ENCODE assay signal across 9 mouse cellular contexts in genomic region chr2:38423886-38424277, GRCm38 (mm10).
DNase-seq lines count a peak whose midpoint lies in the region; ATAC-seq and TF ChIP-seq lines count a peak whose summit lies in the region.
"Had no signal": no experiment of that assay in that cellular context is flagged by ENCODE, and none has a peak within 500 bp of the region (broad histone marks: within the 10 kb centered on the region; RNA-seq: fewer than 3 reads in every experiment).

No protein-coding gene starts in this region.

- TF ChIP-seq EP300 in stomach, postnatal 0 days (optimal IDR thresholded peaks at IDR 0.05) = no peak

- no peak overlapping the region for H3K27ac ChIP-seq in stomach, embryonic 14.5 days (ENCODE audit: low read length)
- H3K27ac ChIP-seq in stomach, postnatal 0 days (replicated peaks) = no peak overlapping the region
- H3K27ac ChIP-seq in embryonic facial prominence, embryonic 13.5 days = no peak overlapping the region
- peak overlapping the region; percentile 81 for H3K27ac ChIP-seq in limb, embryonic 10.5 days
- H3K27ac ChIP-seq: liver, embryonic 14.5 days had no signal

- H3K27me3 ChIP-seq in stomach, embryonic 14.5 days (ENCODE audit: control insufficient read depth, insufficient read depth, low read length) = no peaks in the 10 kb centered on the region
- no peaks in the 10 kb centered on the region for H3K27me3 ChIP-seq in stomach, postnatal 0 days (ENCODE audit: control insufficient read depth, insufficient read depth, low read length)
- H3K27me3 ChIP-seq in embryonic facial prominence, embryonic 13.5 days = no peaks in the 10 kb centered on the region
- H3K27me3 ChIP-seq in limb, embryonic 10.5 days (ENCODE audit: low read depth, poor library complexity, severe bottlenecking) = 0 out of 2 replicates have a peak, but pooled peaks cover 3% of the 10 kb centered on the region

- H3K9ac ChIP-seq in stomach, embryonic 14.5 days (replicated peaks; ENCODE audit: low read depth, low read length) = no peak overlapping the region
- no peak overlapping the region for H3K9ac ChIP-seq in stomach, postnatal 0 days (ENCODE audit: low read length)
- peak overlapping the region; percentile 32 for H3K9ac ChIP-seq in embryonic facial prominence, embryonic 13.5 days
- H3K9ac ChIP-seq: liver, embryonic 14.5 days had no signal

- no peak for TF ChIP-seq CTCF in stomach, postnatal 0 days (IDR thresholded peaks at IDR 0.05; ENCODE audit: low read depth)

- 30% methylated on average over 7 of the region's 7 CpGs for WGBS in stomach, embryonic 14.5 days
- 37% methylated on average over 7 of the region's 7 CpGs for WGBS in stomach, postnatal 0 days
- WGBS in embryonic facial prominence, embryonic 13.5 days = 26% methylated on average over 7 of the region's 7 CpGs
- WGBS in limb, embryonic 10.5 days = 40% methylated on average over 7 of the region's 7 CpGs

- ATAC-seq in stomach, embryonic 14.5 days (ENCODE audit: insufficient number of reproducible peaks, insufficient read depth, low FRiP score, low read depth) = no peak
- ATAC-seq in stomach, postnatal 0 days (ENCODE audit: low FRiP score, low TSS enrichment) = no peak
- ATAC-seq in embryonic facial prominence, embryonic 13.5 days (ENCODE audit: insufficient number of reproducible peaks, insufficient read depth, low FRiP score, low TSS enrichment, low read depth) = no peak

- DNase-seq in stomach, postnatal 0 days (ENCODE audit: low spot score) = no peak
- peak; percentile 35 for DNase-seq in limb, embryonic 10.5 days (ENCODE audit: low spot score)
- DNase-seq in layer of hippocampus, adult 9-11 months = no peak
- no peak for DNase-seq in yolk sac, embryonic 10.5 days (ENCODE audit: low spot score)
- DNase-seq in heart, adult 11 months = no peak
- DNase-seq: heart, postnatal 36 days had no signal

- no peaks in the 10 kb centered on the region for H3K9me3 ChIP-seq in stomach, embryonic 14.5 days (ENCODE audit: control insufficient read depth, low read depth, low read length)
- no peaks in the 10 kb centered on the region for H3K9me3 ChIP-seq in stomach, postnatal 0 days (ENCODE audit: control insufficient read depth, low read length)
- H3K9me3 ChIP-seq in embryonic facial prominence, embryonic 13.5 days = no peaks in the 10 kb centered on the region
- no peaks in the 10 kb centered on the region for H3K9me3 ChIP-seq in limb, embryonic 10.5 days (replicated peaks)

- H3K4me3 ChIP-seq in stomach, embryonic 14.5 days (ENCODE audit: low read depth, low read length) = no peak overlapping the region
- H3K4me3 ChIP-seq in stomach, postnatal 0 days (ENCODE audit: low read depth, low read length) = no peak overlapping the region
- 0 out of 2 replicates have a peak overlapping the region, but pooled peaks have one; percentile 29 for H3K4me3 ChIP-seq in embryonic facial prominence, embryonic 13.5 days
- peak overlapping the region; percentile 36; the same call in 1 of the 2 replicates for H3K4me3 ChIP-seq in limb, embryonic 10.5 days

- peak overlapping the region; percentile 27; the same call in 1 of the 2 replicates for H3K4me2 ChIP-seq in stomach, embryonic 14.5 days (replicated peaks; ENCODE audit: low read depth, low read length)
- no peak overlapping the region for H3K4me2 ChIP-seq in stomach, postnatal 0 days (replicated peaks; ENCODE audit: low read depth)
- H3K4me2 ChIP-seq in embryonic facial prominence, embryonic 13.5 days = peak overlapping the region; percentile 53

- H3K36me3 ChIP-seq in stomach, embryonic 14.5 days (ENCODE audit: control insufficient read depth, insufficient read depth, low read length) = no peaks in the 10 kb centered on the region
- H3K36me3 ChIP-seq in stomach, postnatal 0 days (ENCODE audit: control insufficient read depth, insufficient read depth, low read length) = no peaks in the 10 kb centered on the region
- no peaks in the 10 kb centered on the region for H3K36me3 ChIP-seq in embryonic facial prominence, embryonic 13.5 days
- no peaks in the 10 kb centered on the region for H3K36me3 ChIP-seq in limb, embryonic 10.5 days

- H3K4me1 ChIP-seq in stomach, embryonic 14.5 days (ENCODE audit: control insufficient read depth, insufficient read depth, low read length) = peaks cover 12% of the 10 kb centered on the region; the same call in 1 of the 2 replicates
- H3K4me1 ChIP-seq in stomach, postnatal 0 days (replicated peaks; ENCODE audit: control insufficient read depth, insufficient read depth) = no peaks in the 10 kb centered on the region
- H3K4me1 ChIP-seq in embryonic facial prominence, embryonic 13.5 days = peaks cover 16% of the 10 kb centered on the region
- peaks cover 24% of the 10 kb centered on the region for H3K4me1 ChIP-seq in limb, embryonic 10.5 days

Comparison
In these comparisons a context has a peak if more than half of its experiments do, and no peak if none do; other contexts are left out.
1. H3K4me3 ChIP-seq: peak in embryonic facial prominence, embryonic 13.5 days (single experiment) and limb, embryonic 10.5 days (single experiment); none in stomach, embryonic 14.5 days (single experiment) and stomach, postnatal 0 days (single experiment).